Mouse (Mus musculus) neural tube, embryonic 10.5 days (tissue): ENCODE data around the gene Spem1.
A peak's percentile ranks its signal among the peaks of the same experiment; 100 is the strongest.
"Not testable (repeated sequence)": the region's sequence is repeated elsewhere in the genome, so short reads cannot be mapped to it uniquely, and the experiment has no call there.

Experiments
- DNase-seq: peaks from one replicate; pipeline ENCODE4 v3.0.0-alpha.2; 2017; ENCODE audit warnings: low spot score; ENCODE audit errors: extremely low spot score

The Spem1 gene

GRCm38 (mm10) chr11:69822080-69822479, at the start of gene Spem1:
Gene Spem1 (minus strand): TSS chr11:69822180.
- no peak for DNase-seq

GRCm38 (mm10) chr11:69870289-69871069, 48.5 kb upstream of the Spem1 start:
- DNase-seq = no peak

- DNase-seq = no peak
Measured at GRCm38 (mm10) chr11:69867335-69867734, 45.4 kb upstream of the Spem1 start.

GRCm38 (mm10) chr11:69865561-69865960, 43.6 kb upstream of the Spem1 start:
- no peak for DNase-seq

GRCm38 (mm10) chr11:69864138-69864860, 42.3 kb upstream of the Spem1 start:
- no peak for DNase-seq

- not testable (repeated sequence) for DNase-seq
Measured at GRCm38 (mm10) chr11:69863729-69864128, 41.7 kb upstream of the Spem1 start.

GRCm38 (mm10) chr11:69858113-69858998, 36.4 kb upstream of the Spem1 start, which contains the start of gene Tnk1:
Gene Tnk1 (minus strand): TSS chr11:69858730.
- no peak for DNase-seq

- peak; percentile 56 for DNase-seq
Measured at GRCm38 (mm10) chr11:69855347-69855746, 33.4 kb upstream of the Spem1 start.

GRCm38 (mm10) chr11:69854680-69855079, 32.7 kb upstream of the Spem1 start:
- no peak for DNase-seq

GRCm38 (mm10) chr11:69853994-69854393, 32.0 kb upstream of the Spem1 start:
- no peak for DNase-seq

GRCm38 (mm10) chr11:69850754-69851153, 28.8 kb upstream of the Spem1 start:
- DNase-seq = no peak

GRCm38 (mm10) chr11:69849884-69850283, 27.9 kb upstream of the Spem1 start:
- no peak for DNase-seq

- no peak for DNase-seq
Measured at GRCm38 (mm10) chr11:69849128-69849527, 27.1 kb upstream of the Spem1 start.

- no peak for DNase-seq
Measured at GRCm38 (mm10) chr11:69848021-69848420, 26.0 kb upstream of the Spem1 start.

- no peak for DNase-seq
Measured at GRCm38 (mm10) chr11:69846738-69847688, 25.0 kb upstream of the Spem1 start.

GRCm38 (mm10) chr11:69846198-69846680, 24.3 kb upstream of the Spem1 start, which contains the start of gene Plscr3:
Gene Plscr3 (plus strand): TSS chr11:69846376.
- DNase-seq = peak; percentile 93

GRCm38 (mm10) chr11:69838714-69839104, 16.7 kb upstream of the Spem1 start:
- DNase-seq = no peak

GRCm38 (mm10) chr11:69837952-69838713, 16.2 kb upstream of the Spem1 start, which contains the start of gene Tmem256:
Gene Tmem256 (plus strand): TSS chr11:69838514.
- peak; percentile 95 for DNase-seq

- no peak for DNase-seq
Measured at GRCm38 (mm10) chr11:69837604-69837951, 15.6 kb upstream of the Spem1 start, which contains the start of gene Nlgn2. Gene Nlgn2 (minus strand): TSS chr11:69837784.
